ENCODE assay signal across 8 mouse cellular contexts in the genomic region with DNA sequence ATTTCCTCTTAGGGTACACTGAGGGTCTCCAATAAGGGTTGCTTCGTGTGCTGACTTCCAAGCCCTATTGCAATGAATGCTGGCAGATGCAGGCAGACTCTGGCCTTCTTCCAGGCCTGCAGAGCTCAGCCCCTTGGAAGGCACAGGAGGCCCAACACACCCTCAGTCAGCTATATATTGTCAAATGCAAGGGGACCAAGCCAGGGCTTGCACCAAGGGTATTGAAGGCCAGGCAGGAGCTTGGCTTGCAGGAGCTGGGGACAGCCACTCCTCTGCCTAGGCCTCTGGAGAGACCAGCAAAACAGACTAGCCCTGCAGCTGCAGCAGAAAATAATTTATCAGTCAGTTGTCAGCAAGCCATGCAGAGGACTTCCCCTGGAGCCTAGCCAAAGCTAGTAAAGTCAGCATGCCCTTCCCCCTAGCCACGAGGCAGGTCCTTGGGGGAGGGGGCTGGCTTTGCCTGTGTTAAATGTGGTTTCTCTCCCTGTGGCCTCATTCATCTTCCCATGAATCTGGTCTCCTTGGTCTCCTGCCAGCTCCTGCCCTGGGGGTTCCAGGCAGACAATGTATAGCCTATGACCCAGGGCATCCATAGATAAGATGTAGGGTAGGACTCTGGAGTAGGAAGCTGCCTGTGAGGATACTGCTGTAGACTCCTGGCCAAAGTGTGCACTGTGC. TPM values are rescaled to one million over a fixed set of nuclear protein-coding genes. Genes with fewer than 3 reads are reported as not detected.
DNase-seq lines count a peak whose midpoint lies in the region; ATAC-seq and TF ChIP-seq lines count a peak whose summit lies in the region.

No protein-coding gene starts in this region.

- no peak for TF ChIP-seq EP300 in lung, postnatal 0 days (IDR thresholded peaks at IDR 0.05)

- H3K4me2 ChIP-seq in forebrain, embryonic 13.5 days, result no peak overlapping the region
- H3K4me2 ChIP-seq in forebrain, embryonic 11.5 days (ENCODE audit: low read depth, low read length, severe bottlenecking), result no peak overlapping the region
- H3K4me2 ChIP-seq in lung, embryonic 14.5 days, result no peak overlapping the region
- no peak overlapping the region for H3K4me2 ChIP-seq in lung, postnatal 0 days (replicated peaks; ENCODE audit: low read depth, low read length)
- no peak overlapping the region for H3K4me2 ChIP-seq in hindbrain, embryonic 16.5 days (ENCODE audit: low read length)
- no peak overlapping the region for H3K4me2 ChIP-seq in neural tube, embryonic 15.5 days

- H3K27me3 ChIP-seq in forebrain, embryonic 13.5 days, result no peaks in the 10 kb centered on the region
- H3K27me3 ChIP-seq in forebrain, embryonic 11.5 days (ENCODE audit: control insufficient read depth, insufficient read depth, low read length), result no peaks in the 10 kb centered on the region
- peaks cover 7% of the 10 kb centered on the region; the same call in 1 of the 2 replicates for H3K27me3 ChIP-seq in lung, embryonic 14.5 days (ENCODE audit: insufficient read depth, low read length)
- H3K27me3 ChIP-seq in lung, postnatal 0 days (replicated peaks; ENCODE audit: insufficient read depth, low read length), result 0 out of 2 replicates have a peak, but pooled peaks cover 3% of the 10 kb centered on the region
- no peaks in the 10 kb centered on the region for H3K27me3 ChIP-seq in hindbrain, embryonic 16.5 days (replicated peaks; ENCODE audit: control insufficient read depth, insufficient read depth, low read length)
- no peaks in the 10 kb centered on the region; the same call in 1 of the 2 replicates for H3K27me3 ChIP-seq in neural tube, embryonic 15.5 days (replicated peaks)

- H3K36me3 ChIP-seq in forebrain, embryonic 13.5 days (ENCODE audit: poor library complexity, severe bottlenecking), result no peaks in the 10 kb centered on the region
- H3K36me3 ChIP-seq in forebrain, embryonic 11.5 days (ENCODE audit: control insufficient read depth, insufficient read depth, low read length), result no peaks in the 10 kb centered on the region
- no peaks in the 10 kb centered on the region for H3K36me3 ChIP-seq in lung, embryonic 14.5 days (ENCODE audit: insufficient read depth)
- H3K36me3 ChIP-seq in lung, postnatal 0 days (ENCODE audit: insufficient read depth, low read length), result no peaks in the 10 kb centered on the region
- H3K36me3 ChIP-seq in hindbrain, embryonic 16.5 days (ENCODE audit: control insufficient read depth, insufficient read depth, low read length), result no peaks in the 10 kb centered on the region
- no peaks in the 10 kb centered on the region for H3K36me3 ChIP-seq in neural tube, embryonic 15.5 days

- peak overlapping the region; percentile 37; the same call in 1 of the 2 replicates for H3K27ac ChIP-seq in forebrain, embryonic 13.5 days
- no peak overlapping the region for H3K27ac ChIP-seq in forebrain, embryonic 11.5 days (ENCODE audit: low read depth, low read length)
- H3K27ac ChIP-seq in lung, embryonic 14.5 days (ENCODE audit: low read depth), result peak overlapping the region; percentile 36; the same call in 1 of the 2 replicates
- no peak overlapping the region for H3K27ac ChIP-seq in lung, postnatal 0 days (ENCODE audit: low read length)
- H3K27ac ChIP-seq in hindbrain, embryonic 16.5 days (ENCODE audit: low read depth, low read length), result peak overlapping the region; percentile 58
- H3K27ac ChIP-seq in neural tube, embryonic 15.5 days (replicated peaks), result peak overlapping the region; percentile 74

- WGBS in forebrain, embryonic 13.5 days, result 37% methylated on average over 2 of the region's 2 CpGs
- WGBS in forebrain, embryonic 11.5 days, result 55% methylated on average over 2 of the region's 2 CpGs
- 17% methylated on average over 2 of the region's 2 CpGs for WGBS in lung, embryonic 14.5 days
- 6% methylated on average over 2 of the region's 2 CpGs for WGBS in lung, postnatal 0 days
- WGBS in hindbrain, embryonic 16.5 days, result 14% methylated on average over 2 of the region's 2 CpGs
- 20% methylated on average over 2 of the region's 2 CpGs for WGBS in neural tube, embryonic 15.5 days

- H3K9me3 ChIP-seq in forebrain, embryonic 13.5 days (replicated peaks), result no peaks in the 10 kb centered on the region
- H3K9me3 ChIP-seq in forebrain, embryonic 11.5 days (ENCODE audit: control insufficient read depth, low read length), result no peaks in the 10 kb centered on the region
- no peaks in the 10 kb centered on the region for H3K9me3 ChIP-seq in lung, embryonic 14.5 days (ENCODE audit: low read depth, low read length)
- H3K9me3 ChIP-seq in lung, postnatal 0 days (ENCODE audit: low read length), result no peaks in the 10 kb centered on the region
- no peaks in the 10 kb centered on the region for H3K9me3 ChIP-seq in hindbrain, embryonic 16.5 days (ENCODE audit: control insufficient read depth, low read length)
- H3K9me3 ChIP-seq in neural tube, embryonic 15.5 days (replicated peaks), result no peaks in the 10 kb centered on the region

- no peak for TF ChIP-seq CTCF in lung, embryonic 14.5 days (IDR thresholded peaks at IDR 0.05; ENCODE audit: low read depth)
- TF ChIP-seq CTCF in lung, postnatal 0 days (IDR thresholded peaks at IDR 0.05), result no peak

- DNase-seq in forebrain, embryonic 11.5 days (ENCODE audit: low spot score), result no peak
- peak; percentile 92 for DNase-seq in lung, embryonic 14.5 days
- no peak for DNase-seq in lung, postnatal 0 days (ENCODE audit: low spot score)
- DNase-seq in urinary bladder, postnatal 14 days (ENCODE audit: low spot score), result no peak
- no peak for DNase-seq in ovary, adult 18-20 months (ENCODE audit: low spot score)

- no peak overlapping the region for H3K9ac ChIP-seq in forebrain, embryonic 13.5 days
- no peak overlapping the region for H3K9ac ChIP-seq in forebrain, embryonic 11.5 days (ENCODE audit: low read length)
- no peak overlapping the region for H3K9ac ChIP-seq in lung, embryonic 14.5 days
- H3K9ac ChIP-seq in lung, postnatal 0 days (replicated peaks; ENCODE audit: low read depth), result no peak overlapping the region
- H3K9ac ChIP-seq in hindbrain, embryonic 16.5 days (ENCODE audit: low read depth, low read length), result no peak overlapping the region
- no peak overlapping the region for H3K9ac ChIP-seq in neural tube, embryonic 15.5 days (replicated peaks)

- H3K4me3 ChIP-seq in forebrain, embryonic 13.5 days, result no peak overlapping the region
- no peak overlapping the region for H3K4me3 ChIP-seq in forebrain, embryonic 11.5 days (ENCODE audit: low read depth, low read length)
- H3K4me3 ChIP-seq in lung, embryonic 14.5 days (ENCODE audit: low read depth, low read length), result no peak overlapping the region
- no peak overlapping the region for H3K4me3 ChIP-seq in lung, postnatal 0 days (ENCODE audit: low read depth, low read length)
- H3K4me3 ChIP-seq in hindbrain, embryonic 16.5 days (ENCODE audit: low read length), result no peak overlapping the region
- H3K4me3 ChIP-seq in neural tube, embryonic 15.5 days (replicated peaks), result no peak overlapping the region

- peak; percentile 32 for ATAC-seq in forebrain, embryonic 13.5 days
- ATAC-seq in forebrain, embryonic 11.5 days (replicated peaks; ENCODE audit: low FRiP score), result no peak
- ATAC-seq in lung, embryonic 14.5 days (ENCODE audit: insufficient read depth), result peak; percentile 83
- no peak for ATAC-seq in lung, postnatal 0 days
- ATAC-seq in hindbrain, embryonic 16.5 days, result peak; percentile 66
- ATAC-seq in neural tube, embryonic 15.5 days (ENCODE audit: low FRiP score), result peak; percentile 68

- peaks cover 26% of the 10 kb centered on the region for H3K4me1 ChIP-seq in forebrain, embryonic 13.5 days
- H3K4me1 ChIP-seq in forebrain, embryonic 11.5 days (replicated peaks; ENCODE audit: control insufficient read depth, insufficient read depth, low read length), result 0 out of 2 replicates have a peak, but pooled peaks cover 2% of the 10 kb centered on the region
- H3K4me1 ChIP-seq in lung, embryonic 14.5 days (ENCODE audit: insufficient read depth), result peaks cover 22% of the 10 kb centered on the region
- H3K4me1 ChIP-seq in lung, postnatal 0 days (ENCODE audit: insufficient read depth, low read depth, low read length), result no peaks in the 10 kb centered on the region; the same call in 1 of the 2 replicates
- peaks cover 28% of the 10 kb centered on the region for H3K4me1 ChIP-seq in hindbrain, embryonic 16.5 days (ENCODE audit: control insufficient read depth, insufficient read depth, low read depth, low read length)
- peaks cover 41% of the 10 kb centered on the region for H3K4me1 ChIP-seq in neural tube, embryonic 15.5 days

RNA-seq across cellular contexts. Expression of gene Crmp1, which starts 43.6 kb away (rescaled TPM):
- 474 and 511 TPM in 2 replicates for polyA plus RNA-seq in forebrain, embryonic 13.5 days (2015; fragmentation: Nextera tagmentation; extraction: Ambion mirVana)
- polyA plus RNA-seq in forebrain, embryonic 11.5 days (2014; fragmentation: Nextera tagmentation; extraction: Ambion mirVana), result 241 and 272 TPM in 2 replicates
- polyA plus RNA-seq in lung, embryonic 14.5 days (2014; fragmentation: Nextera tagmentation; extraction: Ambion mirVana), result 14.5 and 15.6 TPM in 2 replicates
- 1.2 and 1.4 TPM in 2 replicates for polyA plus RNA-seq in lung, postnatal 0 days (2015; fragmentation: Nextera tagmentation; extraction: Ambion mirVana)
- polyA plus RNA-seq in hindbrain, embryonic 16.5 days (2015; fragmentation: Nextera tagmentation; extraction: Ambion mirVana), result 851 and 939 TPM in 2 replicates
- polyA plus RNA-seq in neural tube, embryonic 15.5 days (2015; fragmentation: Nextera tagmentation; extraction: Ambion mirVana), result 679 and 807 TPM in 2 replicates

Comparison
In these comparisons a context has a peak if more than half of its experiments do, and no peak if none do; other contexts are left out.
1. ATAC-seq: peak in forebrain, embryonic 13.5 days (single experiment), lung, embryonic 14.5 days (single experiment), hindbrain, embryonic 16.5 days (single experiment) and neural tube, embryonic 15.5 days (single experiment); none in forebrain, embryonic 11.5 days (single experiment) and lung, postnatal 0 days (single experiment).
2. H3K27ac ChIP-seq: peak in forebrain, embryonic 13.5 days (single experiment), lung, embryonic 14.5 days (single experiment), hindbrain, embryonic 16.5 days (single experiment) and neural tube, embryonic 15.5 days (single experiment); none in forebrain, embryonic 11.5 days (single experiment) and lung, postnatal 0 days (single experiment).
3. RNA of gene Crmp1, which starts 43.6 kb away (polyA plus RNA-seq): 851 to 939 TPM in hindbrain, embryonic 16.5 days, 679 to 807 TPM in neural tube, embryonic 15.5 days, 474 to 511 TPM in forebrain, embryonic 13.5 days and 241 to 272 TPM in forebrain, embryonic 11.5 days; 14.5 to 15.6 TPM in lung, embryonic 14.5 days and 1.2 to 1.4 TPM in lung, postnatal 0 days; every median in the first group is over 10 times any median in the second.